Mouse (Mus musculus) hindbrain, embryonic 14.5 days (tissue): ENCODE measurements around the gene Ptprg. TPM values are rescaled to one million over a fixed set of nuclear protein-coding genes. Genes with fewer than 3 reads are reported as not detected.

Experiments
- ATAC-seq: fragments of 200-750 bp; cut with Nextera tagmentation; 2 replicates; pipeline ENCODE4 v1.8.0; 2017; ENCODE audit warnings: moderate number of reproducible peaks, mild to moderate bottlenecking, moderate TSS enrichment, moderate library complexity; ENCODE audit not compliant: low FRiP score
- DNase-seq: peaks from one replicate; pipeline ENCODE4 v3.0.0-alpha.2; 2015; ENCODE audit warnings: low spot score
- H3K27ac ChIP-seq: fragments of 300-500 bp; sonication (generic); 2 replicates; pipeline ENCODE4 v1.5.1; 2014; ENCODE audit warnings: mild to moderate bottlenecking, moderate library complexity
- H3K27me3 ChIP-seq: fragments of 300-500 bp; sonication (generic); 2 replicates; pipeline ENCODE4 v1.6.1; 2014; ENCODE audit warnings: mild to moderate bottlenecking, low read length, mixed read lengths; ENCODE audit not compliant: control insufficient read depth, insufficient read depth
- H3K36me3 ChIP-seq: fragments of 300-500 bp; sonication (generic); replicated peaks from 2 replicates; pipeline ENCODE4 v1.6.1; 2014; ENCODE audit not compliant: control insufficient read depth, insufficient read depth
- H3K4me1 ChIP-seq: fragments of 300-500 bp; sonication (generic); replicated peaks from 2 replicates; pipeline ENCODE4 v1.6.1; 2014; ENCODE audit warnings: antibody characterized with exemption, low read length, mixed read lengths; ENCODE audit not compliant: control insufficient read depth, insufficient read depth
- H3K4me2 ChIP-seq: fragments of 300-500 bp; sonication (generic); replicated peaks from 2 replicates; pipeline ENCODE4 v1.6.1; 2014; ENCODE audit warnings: mild to moderate bottlenecking, moderate library complexity
- H3K4me3 ChIP-seq: fragments of 300-500 bp; sonication (generic); replicated peaks from 2 replicates; pipeline ENCODE4 v1.5.1; 2014; ENCODE audit warnings: mild to moderate bottlenecking, low read length
- H3K9ac ChIP-seq: fragments of 300-500 bp; sonication (generic); 2 replicates; pipeline ENCODE4 v1.6.1; 2014
- H3K9me3 ChIP-seq: fragments of 300-500 bp; sonication (generic); 2 replicates; pipeline ENCODE4 v1.6.1; 2016; ENCODE audit warnings: low read length; ENCODE audit not compliant: control insufficient read depth
- WGBS: fragments of 180-500 bp; shearing (Covaris S2); extraction: QIAGEN DNeasy Blood & Tissue Kit; methylation state at CpG from one replicate; pipeline ENCODE4 v1.1.7; 2014; 5-methylcytosine and 5-hydroxymethylcytosine counted together
- polyA plus RNA-seq: library from polyadenylated mRNA; unstranded; fragments of >200 nt; fragmentation: Nextera tagmentation; extraction: Ambion mirVana; gene quantifications from 2 replicates; pipeline ENCODE4 v1.2.1, GENCODE M21; 2014

Gene Ptprg
- polyA plus RNA-seq, 1 experiment from 2014 or later = 49.0 TPM

- Histone ChIP-seq H3K4me2 (no peak overlapping the region), H3K27ac (no peak overlapping the region), H3K36me3 (no peaks in the 10 kb centered on the region), H3K4me3 (no peak overlapping the region), H3K9me3 (no peaks in the 10 kb centered on the region), H3K9ac (no peak overlapping the region), H3K4me1 (no peaks in the 10 kb centered on the region), H3K27me3 (no peaks in the 10 kb centered on the region)
- no peak for ATAC-seq
- 94% methylated on average over 6 of the region's 6 CpGs for WGBS
- no peak for DNase-seq
These were observed 599.4 kb downstream of the Ptprg start for GRCm38 (mm10) chr14:12152748-12153147.

GRCm38 (mm10) chr14:12153599-12153998 lies 600.3 kb downstream of the Ptprg start:
- no peak overlapping the region for H3K4me3 ChIP-seq
- H3K4me2 ChIP-seq = no peak overlapping the region
- H3K27me3 ChIP-seq = no peaks in the 10 kb centered on the region
- no peaks in the 10 kb centered on the region for H3K4me1 ChIP-seq
- no peak overlapping the region for H3K9ac ChIP-seq
- ATAC-seq (no peak), DNase-seq (no peak)
- H3K36me3 ChIP-seq = 0 out of 2 replicates have a peak, but pooled peaks cover under 1% of the 10 kb centered on the region
- H3K9me3 ChIP-seq = no peaks in the 10 kb centered on the region
- H3K27ac ChIP-seq = no peak overlapping the region
- 69% methylated on average over 13 of the region's 13 CpGs for WGBS

GRCm38 (mm10) chr14:12161738-12162310 lies 608.5 kb downstream of the Ptprg start:
- Histone ChIP-seq H3K36me3 (0 out of 2 replicates have a peak, but pooled peaks cover 5% of the 10 kb centered on the region), H3K27me3 (no peaks in the 10 kb centered on the region), H3K9ac (no peak overlapping the region), H3K4me2 (no peak overlapping the region), H3K9me3 (no peaks in the 10 kb centered on the region), H3K4me1 (no peaks in the 10 kb centered on the region), H3K27ac (no peak overlapping the region), H3K4me3 (no peak overlapping the region)
- no peak for DNase-seq
- no peak for ATAC-seq
- 82% methylated on average over 14 of the region's 14 CpGs for WGBS

- Histone ChIP-seq H3K4me2 (no peak overlapping the region), H3K27ac (no peak overlapping the region), H3K9ac (no peak overlapping the region), H3K9me3 (no peaks in the 10 kb centered on the region), H3K27me3 (no peaks in the 10 kb centered on the region), H3K36me3 (0 out of 2 replicates have a peak, but pooled peaks cover 10% of the 10 kb centered on the region), H3K4me3 (no peak overlapping the region), H3K4me1 (no peaks in the 10 kb centered on the region)
- WGBS = 59% methylated on average over 5 of the region's 5 CpGs
- ATAC-seq (no peak), DNase-seq (no peak)
These were observed 609.1 kb downstream of the Ptprg start for GRCm38 (mm10) chr14:12162331-12162854.

- Histone ChIP-seq H3K4me2 (no peak overlapping the region), H3K36me3 (0 out of 2 replicates have a peak, but pooled peaks cover 10% of the 10 kb centered on the region), H3K4me1 (no peaks in the 10 kb centered on the region), H3K27ac (no peak overlapping the region), H3K27me3 (no peaks in the 10 kb centered on the region), H3K9me3 (no peaks in the 10 kb centered on the region), H3K4me3 (no peak overlapping the region), H3K9ac (no peak overlapping the region)
- ATAC-seq = no peak
- DNase-seq = no peak
- 83% methylated on average over 4 of the region's 4 CpGs for whole genome bisulfite sequencing
These were observed 609.9 kb downstream of the Ptprg start for GRCm38 (mm10) chr14:12163196-12163595.

GRCm38 (mm10) chr14:12167215-12167614 lies 613.9 kb downstream of the Ptprg start:
- H3K4me2 ChIP-seq = no peak overlapping the region
- no peak overlapping the region for H3K27ac ChIP-seq
- no peaks in the 10 kb centered on the region for H3K4me1 ChIP-seq
- ATAC-seq (no peak), DNase-seq (no peak)
- H3K27me3 ChIP-seq = no peaks in the 10 kb centered on the region
- no peak overlapping the region for H3K4me3 ChIP-seq
- H3K9me3 ChIP-seq = no peaks in the 10 kb centered on the region
- peaks cover 6% of the 10 kb centered on the region; the same call in 1 of the 2 replicates for H3K36me3 ChIP-seq
- H3K9ac ChIP-seq = no peak overlapping the region
- 89% methylated on average over 4 of the region's 4 CpGs for whole genome bisulfite sequencing

- no peak for DNase-seq
- Histone ChIP-seq H3K9me3 (no peaks in the 10 kb centered on the region), H3K4me1 (no peaks in the 10 kb centered on the region), H3K4me2 (no peak overlapping the region), H3K36me3 (peaks cover 6% of the 10 kb centered on the region; the same call in 1 of the 2 replicates), H3K9ac (no peak overlapping the region), H3K27me3 (no peaks in the 10 kb centered on the region), H3K27ac (no peak overlapping the region), H3K4me3 (no peak overlapping the region)
- WGBS = 65% methylated on average over 8 of the region's 8 CpGs
- ATAC-seq = no peak
These were observed 614.3 kb downstream of the Ptprg start for GRCm38 (mm10) chr14:12167651-12168050.

GRCm38 (mm10) chr14:12177436-12177835 lies 624.1 kb downstream of the Ptprg start:
- Histone ChIP-seq H3K9ac (no peak overlapping the region), H3K9me3 (no peaks in the 10 kb centered on the region), H3K27ac (peak overlapping the region; percentile 17; the same call in 1 of the 2 replicates), H3K36me3 (no peaks in the 10 kb centered on the region), H3K4me1 (0 out of 2 replicates have a peak, but pooled peaks cover 3% of the 10 kb centered on the region), H3K4me2 (no peak overlapping the region), H3K27me3 (no peaks in the 10 kb centered on the region), H3K4me3 (no peak overlapping the region)
- 15% methylated on average over 5 of the region's 5 CpGs for WGBS
- ATAC-seq (peak; percentile 84), DNase-seq (peak; percentile 63)

GRCm38 (mm10) chr14:12178645-12179044 lies 625.3 kb downstream of the Ptprg start:
- no peak for DNase-seq

More at GRCm38 (mm10) chr14:12178645-12179044, 625.3 kb downstream of the Ptprg start:
- Histone ChIP-seq H3K4me2 (no peak overlapping the region), H3K4me3 (no peak overlapping the region), H3K27ac (no peak overlapping the region), H3K27me3 (no peaks in the 10 kb centered on the region), H3K36me3 (no peaks in the 10 kb centered on the region), H3K4me1 (0 out of 2 replicates have a peak, but pooled peaks cover 3% of the 10 kb centered on the region), H3K9me3 (no peaks in the 10 kb centered on the region), H3K9ac (no peak overlapping the region)
- no peak for ATAC-seq
- WGBS = 97% methylated on average over 1 of the region's 1 CpGs
